Mouse (Mus musculus): ENCODE measurements at regions not wholly inside any gene's neighbourhood (a gene's known extent, or its start where the extent isn't known, plus 50 kb on each side); places are given as distances from the start of the nearest gene placed in this dataset.

DNA sequence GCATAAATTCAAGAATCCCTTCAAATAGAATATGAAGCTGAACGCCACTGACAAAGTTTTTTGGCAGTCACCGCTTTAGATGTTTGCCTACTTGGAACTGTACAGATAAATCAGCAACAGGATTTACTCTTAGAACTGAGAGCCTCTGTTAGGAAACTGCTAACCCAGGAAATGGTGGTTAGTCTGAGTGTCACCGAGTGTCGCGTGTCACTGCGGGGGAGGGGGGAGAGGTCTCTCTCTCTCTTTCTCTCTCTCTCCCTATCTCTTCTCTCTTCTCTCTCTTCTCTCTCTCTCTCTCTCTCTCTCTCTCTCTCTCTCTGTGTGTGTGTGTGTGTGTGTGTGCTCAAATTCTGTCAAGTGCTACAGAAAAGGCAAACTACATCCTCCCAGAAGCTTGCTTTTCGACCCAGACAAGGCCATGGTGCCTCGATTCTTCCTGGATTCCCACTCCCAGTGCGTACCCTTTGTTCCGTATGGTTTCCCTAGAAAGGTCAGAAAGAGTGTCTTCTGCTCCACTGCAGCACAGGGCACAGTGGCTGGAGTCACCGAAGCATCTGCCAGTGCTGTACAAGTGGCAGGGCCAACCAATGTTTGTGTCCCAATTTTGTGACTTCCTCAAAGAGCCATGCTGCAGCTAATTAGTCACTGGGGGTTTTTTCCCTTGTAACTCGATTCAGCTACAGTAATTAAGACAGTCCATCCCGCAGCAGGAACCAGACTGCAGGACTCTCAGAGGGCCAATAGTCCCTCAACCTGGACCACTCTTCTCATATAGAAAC, 87.0 kb downstream of the Cog6 start:
- Histone ChIP-seq H3K27me3 (replicated peaks; ENCODE audit: control insufficient read depth, insufficient read depth, low read length) (no peaks in the 10 kb centered on the region), H3K9ac (ENCODE audit: low read length) (no peak overlapping the region), H3K27ac (ENCODE audit: low read depth, low read length) (no peak overlapping the region), H3K9me3 (replicated peaks; ENCODE audit: control insufficient read depth, low read length) (no peaks in the 10 kb centered on the region), H3K4me3 (ENCODE audit: low read depth, low read length) (no peak overlapping the region), H3K36me3 (ENCODE audit: control insufficient read depth, insufficient read depth, low read length) (no peaks in the 10 kb centered on the region), H3K4me1 (ENCODE audit: control insufficient read depth, insufficient read depth, low read length) (peaks cover 3% of the 10 kb centered on the region; the same call in 1 of the 2 replicates), H3K4me2 (ENCODE audit: low read length) (no peak overlapping the region)
- DNase-seq (ENCODE audit: low spot score) (no peak), ATAC-seq (no peak)
- WGBS, result 82% methylated on average over 13 of the region's 13 CpGs

DNA sequence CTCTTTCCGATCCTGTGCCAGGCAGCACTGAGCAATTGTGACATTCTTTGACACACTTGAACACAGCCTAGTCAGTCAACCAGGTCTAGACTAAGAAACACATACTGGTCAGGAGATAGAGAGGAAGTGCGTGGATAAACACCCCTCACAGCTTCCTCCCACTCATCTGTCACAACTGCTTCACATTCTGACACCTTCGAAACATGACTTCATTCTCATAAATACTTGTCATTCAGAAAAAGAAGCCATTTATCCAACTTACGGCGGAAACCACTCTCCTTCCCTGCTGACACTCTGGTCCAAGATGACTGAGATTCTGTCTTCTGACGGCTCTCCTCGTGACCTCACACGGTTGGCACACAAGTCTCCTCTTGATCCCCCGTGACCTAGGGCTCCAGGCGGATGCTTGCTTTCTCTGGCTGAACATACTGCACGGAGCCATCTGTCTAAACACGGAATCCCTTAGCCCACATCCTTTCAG, 89.6 kb downstream of the Cog6 start:
- Histone ChIP-seq H3K27ac (ENCODE audit: low read depth, low read length) (no peak overlapping the region), H3K4me1 (ENCODE audit: control insufficient read depth, insufficient read depth, low read length) (peaks cover 3% of the 10 kb centered on the region; the same call in 1 of the 2 replicates), H3K27me3 (replicated peaks; ENCODE audit: control insufficient read depth, insufficient read depth, low read length) (no peaks in the 10 kb centered on the region), H3K9me3 (replicated peaks; ENCODE audit: control insufficient read depth, low read length) (no peaks in the 10 kb centered on the region), H3K9ac (ENCODE audit: low read length) (no peak overlapping the region), H3K36me3 (ENCODE audit: control insufficient read depth, insufficient read depth, low read length) (no peaks in the 10 kb centered on the region), H3K4me3 (ENCODE audit: low read depth, low read length) (no peak overlapping the region), H3K4me2 (ENCODE audit: low read length) (no peak overlapping the region)
- DNase-seq (ENCODE audit: low spot score) (no peak), ATAC-seq (no peak)
- 83% methylated on average over 12 of the region's 12 CpGs for WGBS

- no peaks in the 10 kb centered on the region for H3K27me3 ChIP-seq (replicated peaks; ENCODE audit: control insufficient read depth, insufficient read depth, low read length)
- H3K36me3 ChIP-seq (ENCODE audit: control insufficient read depth, insufficient read depth, low read length), result no peaks in the 10 kb centered on the region
- ATAC-seq (no peak), DNase-seq (ENCODE audit: low spot score) (no peak)
- H3K4me3 ChIP-seq (ENCODE audit: low read depth, low read length), result no peak overlapping the region
- H3K9ac ChIP-seq (ENCODE audit: low read length), result no peak overlapping the region
- H3K27ac ChIP-seq (ENCODE audit: low read depth, low read length), result no peak overlapping the region
- no peaks in the 10 kb centered on the region for H3K9me3 ChIP-seq (replicated peaks; ENCODE audit: control insufficient read depth, low read length)
- no peak overlapping the region for H3K4me2 ChIP-seq (ENCODE audit: low read length)
- peaks cover 3% of the 10 kb centered on the region; the same call in 1 of the 2 replicates for H3K4me1 ChIP-seq (ENCODE audit: control insufficient read depth, insufficient read depth, low read length)
- 62% methylated on average over 3 of the region's 3 CpGs for WGBS
Measured at GRCm38 (mm10) chr3:52926549-52926948, 90.5 kb downstream of the Cog6 start.

DNA sequence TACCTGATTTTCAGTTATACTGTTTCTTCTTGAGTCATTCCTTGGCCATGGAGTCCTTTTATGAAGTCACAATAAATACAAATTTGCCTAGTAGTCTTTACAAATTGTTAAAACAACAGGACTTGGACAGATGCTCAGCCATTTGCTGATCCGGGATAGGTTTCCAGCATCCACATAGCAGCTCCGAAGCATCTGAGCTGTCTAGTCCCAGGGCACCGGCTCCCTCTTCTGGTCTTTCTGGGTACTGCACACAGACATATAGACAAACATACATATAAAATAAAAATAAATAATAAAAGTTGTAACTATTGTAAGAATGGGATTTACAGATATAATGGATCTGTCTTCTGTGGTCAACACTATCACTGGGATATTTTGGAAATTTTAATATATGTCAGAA, 91.8 kb downstream of the Cog6 start:
- Histone ChIP-seq H3K27me3 (replicated peaks; ENCODE audit: control insufficient read depth, insufficient read depth, low read length) (no peaks in the 10 kb centered on the region), H3K4me3 (ENCODE audit: low read depth, low read length) (no peak overlapping the region), H3K4me1 (ENCODE audit: control insufficient read depth, insufficient read depth, low read length) (peaks cover 3% of the 10 kb centered on the region; the same call in 1 of the 2 replicates), H3K4me2 (ENCODE audit: low read length) (no peak overlapping the region), H3K36me3 (ENCODE audit: control insufficient read depth, insufficient read depth, low read length) (no peaks in the 10 kb centered on the region), H3K9me3 (replicated peaks; ENCODE audit: control insufficient read depth, low read length) (no peaks in the 10 kb centered on the region), H3K9ac (ENCODE audit: low read length) (no peak overlapping the region), H3K27ac (ENCODE audit: low read depth, low read length) (no peak overlapping the region)
- DNase-seq (ENCODE audit: low spot score) (no peak), ATAC-seq (no peak)
- 63% methylated on average over 3 of the region's 3 CpGs for WGBS

- Histone ChIP-seq H3K36me3 (ENCODE audit: control insufficient read depth, insufficient read depth, low read length) (no peaks in the 10 kb centered on the region), H3K9me3 (replicated peaks; ENCODE audit: control insufficient read depth, low read length) (no peaks in the 10 kb centered on the region), H3K4me3 (ENCODE audit: low read depth, low read length) (no peak overlapping the region), H3K4me1 (ENCODE audit: control insufficient read depth, insufficient read depth, low read length) (peaks cover 3% of the 10 kb centered on the region; the same call in 1 of the 2 replicates), H3K27me3 (replicated peaks; ENCODE audit: control insufficient read depth, insufficient read depth, low read length) (no peaks in the 10 kb centered on the region), H3K9ac (ENCODE audit: low read length) (no peak overlapping the region), H3K27ac (ENCODE audit: low read depth, low read length) (no peak overlapping the region), H3K4me2 (ENCODE audit: low read length) (no peak overlapping the region)
- no peak for ATAC-seq
- WGBS, result 34% methylated on average over 2 of the region's 2 CpGs
- DNase-seq (ENCODE audit: low spot score), result no peak
Measured at GRCm38 (mm10) chr3:52924631-52925030, 92.4 kb downstream of the Cog6 start.

GRCm38 (mm10) chr3:52923824-52924559, 93.0 kb downstream of the Cog6 start:
- Histone ChIP-seq H3K27ac (ENCODE audit: low read depth, low read length) (no peak overlapping the region), H3K27me3 (replicated peaks; ENCODE audit: control insufficient read depth, insufficient read depth, low read length) (no peaks in the 10 kb centered on the region), H3K4me1 (ENCODE audit: control insufficient read depth, insufficient read depth, low read length) (peaks cover 3% of the 10 kb centered on the region; the same call in 1 of the 2 replicates), H3K9ac (ENCODE audit: low read length) (no peak overlapping the region), H3K4me2 (ENCODE audit: low read length) (no peak overlapping the region), H3K9me3 (replicated peaks; ENCODE audit: control insufficient read depth, low read length) (no peaks in the 10 kb centered on the region), H3K36me3 (ENCODE audit: control insufficient read depth, insufficient read depth, low read length) (no peaks in the 10 kb centered on the region), H3K4me3 (ENCODE audit: low read depth, low read length) (no peak overlapping the region)
- ATAC-seq (no peak), DNase-seq (ENCODE audit: low spot score) (no peak)
- WGBS, result 87% methylated on average over 4 of the region's 4 CpGs

DNA sequence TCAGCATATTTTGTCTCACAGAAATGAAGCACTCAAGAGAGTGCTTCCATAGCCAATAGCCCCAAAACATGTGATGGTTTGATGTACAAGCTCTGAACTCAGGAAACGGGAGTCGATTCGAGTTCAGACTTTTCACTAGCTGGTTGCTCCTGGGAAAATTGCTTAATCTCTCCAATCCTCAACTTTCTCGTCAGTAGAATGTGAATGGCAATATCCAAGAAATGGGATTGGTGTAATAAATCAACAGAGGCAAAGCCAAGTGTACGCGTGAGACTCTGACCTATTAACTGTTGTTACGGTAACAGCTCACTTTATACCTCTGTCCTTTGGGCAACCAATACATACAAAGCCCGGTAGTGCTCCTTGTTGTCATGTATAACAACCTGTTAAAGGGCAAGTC, 94.6 kb downstream of the Cog6 start:
- no peak for ATAC-seq
- H3K36me3 ChIP-seq (ENCODE audit: control insufficient read depth, insufficient read depth, low read length), result no peaks in the 10 kb centered on the region
- peaks cover 3% of the 10 kb centered on the region; the same call in 1 of the 2 replicates for H3K4me1 ChIP-seq (ENCODE audit: control insufficient read depth, insufficient read depth, low read length)
- DNase-seq (ENCODE audit: low spot score), result no peak
- no peak overlapping the region for H3K9ac ChIP-seq (ENCODE audit: low read length)
- no peak overlapping the region for H3K4me3 ChIP-seq (ENCODE audit: low read depth, low read length)
- H3K27me3 ChIP-seq (replicated peaks; ENCODE audit: control insufficient read depth, insufficient read depth, low read length), result no peaks in the 10 kb centered on the region
- WGBS, result 90% methylated on average over 8 of the region's 8 CpGs
- H3K27ac ChIP-seq (ENCODE audit: low read depth, low read length), result no peak overlapping the region
- peaks cover 4% of the 10 kb centered on the region; the same call in 1 of the 2 replicates for H3K9me3 ChIP-seq (replicated peaks; ENCODE audit: control insufficient read depth, low read length)
- no peak overlapping the region for H3K4me2 ChIP-seq (ENCODE audit: low read length)

DNA sequence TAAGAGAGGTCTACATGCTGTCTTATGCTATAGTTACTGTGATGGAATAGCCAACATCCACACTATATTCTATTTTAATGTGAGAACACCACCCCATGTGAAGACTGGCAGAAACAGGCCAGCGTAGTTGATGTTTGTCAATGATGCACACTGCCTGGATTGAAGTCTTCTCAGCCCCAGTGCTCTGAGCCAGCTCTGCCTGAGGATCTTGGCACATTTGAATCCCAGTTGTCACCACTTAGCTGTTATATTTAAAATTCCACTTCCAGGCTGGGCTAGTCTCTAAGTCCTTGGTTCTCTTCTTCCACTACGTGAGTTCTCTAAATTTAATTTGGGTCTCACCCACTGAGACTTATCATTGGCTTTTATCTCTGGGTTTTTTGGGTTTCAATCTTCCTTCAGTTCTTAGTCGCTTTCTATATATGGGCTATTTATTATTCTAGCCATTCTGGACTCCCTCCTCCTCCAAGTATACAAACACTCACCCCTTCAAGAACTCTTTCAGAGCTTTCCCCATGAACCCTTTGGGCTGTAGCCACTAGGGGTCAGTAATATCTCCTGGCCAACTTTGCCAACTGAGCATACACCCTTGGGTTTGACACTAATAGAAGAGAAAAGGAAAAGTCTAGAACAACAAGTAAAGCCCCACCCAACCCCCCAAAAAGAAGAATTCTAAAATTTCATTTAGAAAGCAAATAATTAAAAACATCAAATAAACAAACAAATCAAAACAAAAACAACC, 110.0 kb downstream of the Cog6 start:
- Histone ChIP-seq H3K27ac (ENCODE audit: low read depth, low read length) (no peak overlapping the region), H3K4me2 (ENCODE audit: low read length) (no peak overlapping the region), H3K4me3 (ENCODE audit: low read depth, low read length) (no peak overlapping the region), H3K9ac (ENCODE audit: low read length) (no peak overlapping the region), H3K4me1 (ENCODE audit: control insufficient read depth, insufficient read depth, low read length) (no peaks in the 10 kb centered on the region), H3K27me3 (replicated peaks; ENCODE audit: control insufficient read depth, insufficient read depth, low read length) (no peaks in the 10 kb centered on the region), H3K9me3 (replicated peaks; ENCODE audit: control insufficient read depth, low read length) (no peaks in the 10 kb centered on the region), H3K36me3 (ENCODE audit: control insufficient read depth, insufficient read depth, low read length) (no peaks in the 10 kb centered on the region)
- DNase-seq (ENCODE audit: low spot score) (no peak), ATAC-seq (no peak)
- WGBS, result 90% methylated on average over 3 of the region's 3 CpGs
